Mouse (Mus musculus) WW6 (cell line): ENCODE data around the gene Atf7.
A peak's percentile ranks its signal among the peaks of the same experiment; 100 is the strongest.

Experiments used
- DNase-seq: peaks from one replicate; pipeline ENCODE4 v3.0.0-alpha.2; 2013; ENCODE audit warnings: low read depth, low spot score

Atf7 gene

DNA sequence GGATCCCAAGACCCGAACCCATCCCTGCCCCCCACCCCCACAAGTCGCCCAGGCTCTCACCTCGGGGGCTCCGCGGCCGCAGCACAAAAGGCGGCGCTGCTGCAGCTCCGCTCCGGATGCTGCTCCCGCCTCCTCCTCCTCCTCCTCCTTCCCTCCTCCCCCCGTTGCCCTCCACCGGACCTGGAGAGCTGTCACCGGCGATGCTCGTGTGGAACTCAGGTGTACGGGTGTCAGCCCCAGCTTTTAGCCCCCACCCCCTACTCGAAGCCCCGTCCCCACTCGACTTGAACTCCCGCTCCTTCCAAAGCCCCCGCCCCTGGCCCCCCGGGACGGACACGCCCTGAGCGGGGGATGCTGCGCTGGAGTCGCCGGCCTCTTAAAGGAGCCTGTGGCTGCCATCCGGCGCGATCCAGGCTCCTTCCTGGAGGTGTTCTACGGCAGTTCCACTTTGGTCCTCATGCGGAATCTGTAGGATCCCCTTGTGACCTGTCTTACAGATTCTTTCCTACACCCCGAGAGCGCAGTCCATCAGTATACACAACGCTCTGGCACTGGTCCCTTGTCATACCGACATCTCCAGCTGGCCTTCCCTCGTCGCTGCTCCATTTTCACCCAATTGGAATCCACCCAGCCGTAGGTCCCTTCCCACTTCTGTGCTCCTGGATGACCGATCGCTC is 108.4 kb downstream of the Atf7 start, which contains the start of gene Map3k12:
Gene Map3k12, minus strand, starts transcription at position 337 of the 677 bp plus-strand sequence.
- DNase-seq = no peak

DNA sequence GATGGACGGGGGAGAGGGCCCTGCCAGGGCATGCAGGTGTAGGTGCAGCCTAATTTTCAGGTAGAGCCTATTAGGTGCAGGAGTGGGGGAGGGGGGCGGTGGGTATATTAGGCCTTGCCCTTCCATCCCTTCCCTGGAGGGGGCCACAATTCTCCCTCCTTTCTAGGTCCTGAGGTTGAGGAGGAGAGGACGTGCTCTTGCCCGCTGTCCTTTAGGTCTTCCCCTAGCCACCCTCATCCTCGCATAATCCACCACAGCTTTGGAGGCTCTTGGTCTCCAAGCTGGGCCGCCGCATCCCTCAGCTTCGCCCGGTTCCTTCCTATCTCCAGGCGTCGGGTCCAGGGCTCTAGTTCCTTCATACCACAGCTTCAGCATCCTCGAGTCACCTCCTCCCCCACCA is 109.0 kb downstream of the Atf7 start:
- no peak for DNase-seq

DNA sequence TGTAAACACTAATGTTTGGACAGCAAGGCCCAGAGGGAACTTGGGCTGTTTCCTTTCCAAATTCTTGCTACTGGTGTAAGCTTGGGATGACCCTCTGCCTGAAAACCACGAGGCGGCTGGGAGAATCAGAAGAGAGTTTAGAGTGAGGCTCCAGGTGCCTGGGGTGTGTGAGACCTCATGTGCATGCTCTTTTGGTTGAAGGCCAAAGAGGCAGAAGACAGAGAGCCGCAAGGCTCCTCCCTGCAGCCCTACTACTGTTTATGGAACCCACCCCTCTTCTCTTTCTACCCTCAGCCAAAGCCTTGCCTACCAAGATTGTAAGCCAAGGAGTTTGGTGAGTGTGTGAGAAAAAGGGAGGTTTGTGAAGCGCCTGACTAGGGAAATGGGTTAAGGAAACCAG is 109.5 kb downstream of the Atf7 start:
- no peak for DNase-seq

DNA sequence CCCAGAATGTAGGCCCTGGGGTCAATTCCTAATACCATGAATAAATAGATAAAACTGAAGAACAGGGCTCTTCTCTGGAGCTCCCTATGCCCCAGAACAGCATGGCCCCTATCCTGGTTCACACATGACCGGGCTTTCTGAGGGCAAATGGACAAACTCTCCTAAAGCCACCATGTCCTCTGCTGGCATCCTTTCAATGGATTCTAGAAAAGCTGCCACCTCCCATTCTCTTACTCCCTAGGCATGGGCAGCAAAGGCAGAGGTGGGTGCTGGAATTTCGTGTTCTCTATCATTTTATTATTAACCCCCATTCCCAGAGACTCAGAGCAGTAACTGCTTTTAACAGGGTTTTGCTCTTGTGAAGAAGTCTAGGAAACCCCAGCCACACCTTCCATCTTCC is 110.0 kb downstream of the Atf7 start:
- no peak for DNase-seq

DNA sequence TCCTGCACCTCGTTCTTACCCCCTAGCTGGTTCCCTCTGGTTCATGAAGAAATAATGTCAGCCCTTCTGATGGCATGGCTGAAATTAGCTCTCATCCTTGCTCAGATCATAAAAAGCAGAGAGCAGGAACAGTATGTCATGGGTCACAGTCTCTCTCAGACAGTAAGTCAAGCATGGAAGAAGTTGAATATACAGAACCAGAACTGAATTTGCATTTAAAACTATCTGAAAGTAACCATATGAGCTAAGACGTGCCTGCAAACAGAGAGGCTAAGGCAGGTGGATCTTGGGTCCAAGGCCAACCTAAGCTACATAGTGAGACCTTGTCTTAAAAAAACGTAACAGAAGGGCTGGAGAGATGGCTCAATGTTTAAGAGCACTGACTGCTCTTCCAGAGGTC is 112.3 kb downstream of the Atf7 start:
- no peak for DNase-seq

DNA sequence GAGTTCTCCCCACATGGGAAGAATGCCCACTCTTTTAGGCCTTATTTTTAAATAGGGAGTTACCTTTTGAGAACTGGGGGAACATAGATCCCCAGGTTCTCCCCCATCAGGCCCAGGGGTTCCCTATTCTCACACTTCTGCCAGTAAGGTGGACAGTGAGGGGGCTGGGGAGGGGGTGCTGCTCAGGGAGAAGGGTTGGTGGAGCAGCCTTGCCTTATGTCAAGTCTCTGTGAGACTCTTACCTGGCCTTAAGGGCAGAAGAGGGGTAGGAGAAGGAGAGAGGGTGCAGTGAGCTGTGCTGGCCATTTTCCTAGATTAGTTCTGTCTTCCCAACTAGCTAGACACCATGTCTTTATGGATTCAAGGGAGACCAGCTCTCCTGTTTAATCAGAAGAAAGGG is 112.8 kb downstream of the Atf7 start:
- no peak for DNase-seq

DNA sequence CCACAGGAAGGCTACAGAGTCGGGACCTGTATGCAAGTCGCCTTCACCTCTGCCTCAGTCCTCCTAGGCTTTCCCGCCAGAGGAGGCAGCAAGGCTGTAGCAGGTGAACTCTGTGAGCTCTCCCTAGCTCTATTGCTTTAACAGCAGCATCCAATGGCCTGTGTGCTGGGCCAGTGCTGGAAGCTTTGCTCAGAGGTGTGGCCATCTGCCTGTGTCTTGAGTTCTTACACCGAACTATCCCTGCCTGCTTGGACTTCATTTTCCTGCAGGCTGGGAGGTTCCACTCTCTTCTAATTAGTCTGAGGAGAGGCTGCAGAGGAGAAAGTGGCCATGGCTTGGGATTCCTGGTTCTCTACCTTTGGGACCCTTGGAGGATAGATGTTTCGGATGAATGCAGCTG is 113.3 kb downstream of the Atf7 start:
- no peak for DNase-seq

DNA sequence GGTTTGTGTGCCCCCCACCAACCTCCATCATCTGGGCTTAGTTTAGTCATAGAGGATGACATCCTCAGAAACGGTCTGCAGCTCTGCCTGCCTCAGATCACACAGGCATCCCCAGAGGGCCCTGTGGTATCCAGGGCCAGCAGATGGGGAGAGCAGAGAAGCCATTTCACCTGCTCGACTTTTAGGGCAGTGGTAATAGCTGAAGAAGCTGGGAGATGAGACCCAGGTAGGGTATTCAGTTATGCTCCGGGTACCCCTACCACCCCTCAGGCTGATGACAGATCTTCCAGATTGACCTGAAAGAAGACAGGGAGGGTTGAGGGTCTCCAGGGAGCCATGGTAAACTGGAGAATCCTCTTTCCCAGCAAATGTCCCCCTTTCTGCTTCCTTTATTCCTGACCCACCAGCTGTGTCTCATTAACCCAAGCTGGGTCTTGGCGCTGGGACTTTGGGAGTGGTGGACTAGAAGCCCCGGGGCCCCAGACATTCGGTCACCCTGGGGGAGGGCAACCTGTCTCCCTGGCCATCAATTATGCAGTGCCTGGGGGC is 113.9 kb downstream of the Atf7 start:
- DNase-seq = no peak

DNA sequence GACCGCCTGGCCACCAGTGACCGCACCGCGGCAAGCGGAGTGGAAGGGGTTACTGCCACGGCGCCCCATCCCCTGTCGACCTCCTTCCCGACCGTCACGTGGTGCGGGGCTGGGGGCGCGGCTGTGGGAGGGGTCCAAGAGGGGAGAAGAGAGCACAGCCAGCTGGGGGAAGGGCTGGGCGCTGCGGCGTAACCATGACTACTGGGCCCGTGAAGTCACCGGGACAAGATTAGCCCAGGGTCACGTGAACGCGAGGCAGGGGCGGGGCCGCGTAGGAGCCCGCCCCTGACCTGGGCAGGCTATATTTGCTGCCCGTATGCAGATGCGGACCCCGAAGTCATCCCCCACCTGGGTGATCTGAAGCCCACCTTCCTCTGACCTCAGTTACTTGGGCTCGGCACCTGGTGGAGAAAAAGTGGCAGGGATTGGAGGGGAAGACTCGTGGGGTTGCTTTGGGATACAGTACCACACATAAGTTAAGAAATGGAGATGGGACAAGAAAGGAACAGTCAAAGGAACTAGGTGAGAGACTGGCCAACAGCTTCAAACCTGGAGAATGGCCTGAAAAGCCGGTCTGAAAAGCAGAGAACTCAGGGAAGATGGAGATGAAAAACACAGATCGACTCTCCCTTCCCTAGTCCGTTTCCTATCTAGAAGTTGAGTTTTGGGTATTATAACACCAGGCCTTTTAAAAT is 114.5 kb downstream of the Atf7 start:
- peak; percentile 96 for DNase-seq

DNA sequence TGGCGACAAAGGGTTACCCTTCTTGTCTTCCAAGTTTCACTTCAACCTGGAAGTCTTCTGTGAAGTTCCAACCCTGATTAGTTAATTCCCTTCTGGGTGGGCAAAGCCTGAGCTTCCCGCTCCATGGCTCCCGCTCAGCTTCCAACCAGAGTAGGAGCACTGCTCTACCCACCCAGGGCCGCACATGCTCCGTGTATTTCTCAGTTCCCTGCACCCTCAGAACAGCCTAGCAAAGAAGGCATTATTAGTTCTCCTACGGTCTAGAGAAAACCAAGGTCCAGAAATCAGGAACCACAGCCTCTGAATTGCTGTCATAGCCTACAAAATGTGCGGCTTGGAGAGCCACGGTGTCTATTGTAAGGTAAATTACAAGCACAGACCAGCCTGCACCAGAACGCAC is 115.2 kb downstream of the Atf7 start:
- DNase-seq = no peak

DNA sequence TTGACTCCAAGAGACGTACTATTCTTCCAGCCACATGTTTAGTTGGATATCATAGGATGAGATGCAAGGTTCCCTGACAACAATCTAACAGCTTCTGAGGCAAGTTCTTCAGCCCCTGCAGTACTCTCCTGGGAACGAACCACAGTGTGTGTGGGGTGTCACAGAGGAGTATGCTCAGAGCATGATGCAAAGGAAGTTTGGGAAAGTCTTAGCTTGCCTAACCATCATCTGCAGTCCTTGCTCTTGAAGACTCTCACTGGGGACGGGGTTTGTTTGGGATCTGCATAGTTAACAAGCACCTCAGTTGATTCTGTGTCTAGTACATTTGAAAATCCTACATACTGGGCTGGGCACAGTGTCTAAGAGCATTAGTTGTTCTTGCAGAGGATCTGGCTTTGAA is 116.9 kb downstream of the Atf7 start:
- no peak for DNase-seq

DNA sequence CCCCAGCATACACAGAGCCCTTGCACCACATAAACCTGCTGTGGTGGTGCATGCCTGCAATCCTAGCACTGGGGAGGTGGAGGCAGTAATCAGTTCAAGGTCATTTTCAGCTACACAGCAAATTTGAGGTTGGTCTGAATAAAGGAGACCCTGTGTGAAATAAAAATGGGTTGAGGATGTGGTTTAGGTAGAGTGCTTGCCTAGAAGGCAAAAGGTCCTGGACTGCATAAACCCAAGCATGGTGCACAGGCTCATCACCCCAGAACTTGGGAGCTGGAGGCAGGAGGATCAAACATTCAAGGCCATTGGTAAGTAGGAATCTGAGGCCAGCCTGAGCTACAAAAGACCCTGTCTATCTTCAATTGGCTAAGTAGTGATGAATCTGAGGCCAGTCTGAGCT is 117.7 kb downstream of the Atf7 start:
- no peak for DNase-seq

DNA sequence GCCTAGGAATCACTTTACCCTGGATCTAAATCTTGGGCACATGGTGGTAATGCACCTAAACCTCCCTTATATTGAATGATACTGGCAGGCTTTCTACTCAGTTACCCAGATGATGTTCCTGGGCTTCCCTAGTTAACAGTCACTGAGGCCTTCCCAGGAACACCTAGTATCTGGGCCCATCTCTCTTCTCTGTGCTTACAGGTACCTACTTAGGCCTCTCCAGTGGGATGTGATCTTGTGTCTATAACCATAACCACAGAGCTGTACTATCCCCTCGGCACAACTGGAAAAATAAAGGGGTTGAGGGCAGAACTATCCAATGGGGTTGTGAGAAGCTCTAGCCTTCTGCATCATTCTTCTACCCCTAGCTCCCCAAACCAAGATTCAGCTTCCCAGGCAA is 118.4 kb downstream of the Atf7 start:
- DNase-seq = no peak

DNA sequence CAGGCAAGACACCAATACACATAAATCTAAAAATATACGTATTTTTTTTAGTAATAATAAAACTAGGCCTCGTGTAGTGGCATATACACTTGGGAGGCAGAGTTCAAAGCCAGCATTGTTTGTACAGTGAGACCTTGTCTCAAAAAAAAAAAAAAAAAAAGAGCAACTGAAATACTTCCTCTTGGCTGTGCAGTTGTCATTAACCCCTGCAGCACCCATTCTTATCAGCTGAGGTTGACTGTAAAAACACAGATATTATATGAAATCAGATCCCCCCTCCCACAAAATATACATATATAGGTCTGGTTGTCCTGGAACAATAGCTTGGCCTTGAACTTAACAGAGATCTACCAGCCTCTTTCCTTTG is 118.8 kb downstream of the Atf7 start:
- no peak for DNase-seq

DNA sequence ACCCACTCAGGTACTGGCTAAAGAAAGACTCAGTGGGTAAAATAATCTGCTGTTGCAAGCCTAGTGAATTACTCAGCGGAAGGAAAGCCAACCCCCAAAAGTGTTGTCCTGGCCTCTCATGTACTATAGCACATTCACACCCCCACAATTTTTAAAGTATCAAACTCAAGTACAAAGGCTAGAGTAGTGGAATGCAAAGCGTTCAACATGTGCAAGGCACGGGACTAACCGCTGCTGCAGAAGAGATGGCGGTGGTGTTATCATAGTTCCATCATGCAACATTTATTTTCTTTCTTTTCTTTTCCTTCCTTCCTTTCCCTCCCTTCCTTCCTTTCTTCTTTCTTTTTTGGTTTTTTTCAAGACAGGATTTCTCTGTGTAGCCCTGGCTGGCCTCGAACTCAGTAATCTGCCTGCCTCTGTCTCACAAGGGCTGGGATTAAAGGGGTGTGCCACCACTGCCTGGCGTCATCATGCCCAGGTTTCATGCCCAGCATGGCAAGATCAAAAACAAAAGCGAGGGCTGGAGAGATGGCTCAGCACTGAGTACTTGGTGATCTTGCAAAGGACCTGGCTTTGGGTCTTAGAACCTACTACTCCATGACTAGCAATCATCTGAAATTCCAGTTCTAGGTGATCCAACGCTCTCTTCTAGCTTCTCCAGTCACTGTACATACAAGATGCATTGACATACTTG is 119.3 kb downstream of the Atf7 start:
- no peak for DNase-seq

DNA sequence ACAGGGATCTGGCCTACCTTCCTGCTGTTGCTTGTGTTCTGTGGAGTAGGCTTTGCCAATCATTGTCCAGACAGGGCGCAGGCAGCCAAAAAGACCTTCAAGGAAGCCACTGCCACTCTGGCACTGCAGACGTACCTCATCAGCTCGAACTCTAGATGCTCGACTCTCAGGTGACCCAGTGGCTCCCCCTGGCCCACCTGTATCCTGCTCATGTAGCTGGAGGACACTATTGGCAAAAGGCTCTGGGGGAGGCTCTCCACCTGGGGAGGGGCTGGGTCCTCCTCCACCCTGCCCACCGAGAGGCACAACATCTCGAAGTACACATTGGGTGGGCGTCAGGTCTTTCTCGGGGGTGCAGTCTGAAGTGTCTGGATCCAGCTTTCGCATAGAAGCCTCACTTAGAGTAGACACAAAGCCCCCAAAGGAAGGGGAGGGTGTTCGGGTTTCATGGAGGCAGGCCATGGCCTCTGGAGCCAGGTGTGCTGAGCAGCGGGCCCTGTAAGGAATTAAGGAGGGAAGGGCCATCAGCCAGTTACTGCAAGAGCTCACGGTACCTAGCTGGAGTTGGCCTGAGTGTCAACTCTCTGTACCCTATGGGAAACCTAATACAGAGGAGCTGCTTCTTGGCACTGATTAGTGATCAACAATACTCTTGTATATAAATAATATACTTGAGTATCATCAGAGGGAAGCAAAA is 120.0 kb downstream of the Atf7 start:
- no peak for DNase-seq

DNA sequence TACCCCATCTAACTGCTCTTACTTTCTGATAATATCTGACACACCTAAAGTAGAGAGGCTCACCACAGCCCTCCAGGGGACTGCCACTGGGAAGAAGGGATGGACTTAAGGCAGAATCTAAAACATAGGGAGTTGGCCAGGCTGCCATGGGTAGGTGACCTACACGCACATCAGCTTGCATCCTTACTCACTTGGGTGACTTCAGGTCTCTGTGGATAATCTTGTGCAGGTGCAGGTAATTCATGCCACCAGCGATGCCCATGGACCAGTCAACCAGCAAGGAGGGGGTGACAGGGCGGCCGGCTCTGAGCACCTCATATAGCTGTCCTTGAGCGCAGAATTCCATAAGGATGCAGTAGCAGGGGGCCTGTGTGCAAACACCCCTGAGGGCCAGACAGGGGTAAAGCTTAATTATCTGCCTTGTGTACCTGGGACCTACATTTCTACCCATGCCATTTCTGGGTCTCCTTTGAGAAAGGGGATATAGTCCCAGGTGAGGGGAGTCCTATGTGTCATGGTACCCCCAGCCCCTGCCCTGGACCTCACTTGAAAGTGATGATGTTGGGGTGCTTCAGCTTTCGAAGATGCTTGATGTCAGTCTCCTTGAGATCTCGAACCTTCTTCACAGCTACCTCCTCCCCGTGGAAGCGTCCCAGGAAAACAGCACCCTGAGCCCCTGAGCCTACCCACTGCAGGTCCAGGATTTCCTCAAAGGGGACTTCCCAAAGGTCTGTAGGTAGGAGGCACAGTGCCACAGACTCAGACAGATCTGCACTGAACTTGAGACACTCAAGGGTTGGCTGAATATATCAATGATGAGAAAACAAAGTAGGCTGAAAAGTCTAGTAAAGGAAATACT is 121.1 kb downstream of the Atf7 start:
- DNase-seq = no peak

DNA sequence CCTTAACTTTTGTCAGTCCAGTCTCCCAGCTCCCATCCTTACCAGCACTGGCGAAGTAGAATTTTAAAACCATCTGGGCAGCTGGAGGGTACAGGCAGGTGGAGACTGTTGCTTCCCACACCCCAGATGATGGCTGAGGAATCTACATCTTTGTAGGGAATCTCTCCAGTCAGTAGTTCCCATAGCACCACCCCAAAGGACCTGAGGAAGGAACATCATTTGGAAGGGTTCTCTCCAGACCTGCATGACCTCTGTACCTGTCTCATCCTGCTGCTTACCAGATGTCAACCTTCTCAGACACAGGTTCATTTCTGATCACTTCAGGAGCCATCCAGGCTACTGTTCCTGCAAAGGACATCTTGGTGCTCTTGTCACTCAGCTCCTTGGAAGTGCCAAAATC is 121.8 kb downstream of the Atf7 start, which contains the start of gene Gm10337:
Gene Gm10337, plus strand, starts transcription at position 276 of the 400 bp plus-strand sequence.
- no peak for DNase-seq

DNA sequence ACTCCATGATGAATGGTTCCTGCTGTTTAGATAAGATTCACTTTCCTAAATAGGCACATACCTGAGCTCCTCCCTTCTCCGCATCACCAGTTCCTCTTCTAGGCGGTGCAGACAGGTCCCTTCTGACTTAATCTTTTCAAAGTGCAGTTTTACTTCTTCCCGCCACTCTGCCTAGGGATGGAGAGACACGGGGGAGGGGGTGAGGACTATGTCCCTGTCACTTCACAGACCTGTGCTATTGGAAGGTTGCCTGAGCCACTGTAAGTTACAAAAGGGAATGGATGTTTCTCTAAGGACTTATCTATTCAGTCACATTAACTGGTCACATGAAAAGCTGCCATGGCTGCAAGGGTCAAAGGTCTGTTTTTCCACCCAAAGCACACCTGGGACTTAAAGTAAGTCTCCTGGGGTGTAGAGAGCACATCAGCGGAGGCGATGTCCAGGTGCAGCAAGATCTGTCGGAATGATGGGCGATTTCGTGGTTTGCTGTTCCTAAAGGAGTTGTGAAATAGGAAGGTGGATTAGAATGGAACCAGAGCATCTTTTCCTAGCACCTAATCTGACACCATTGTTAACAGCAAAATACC is 122.9 kb downstream of the Atf7 start:
- DNase-seq = no peak

DNA sequence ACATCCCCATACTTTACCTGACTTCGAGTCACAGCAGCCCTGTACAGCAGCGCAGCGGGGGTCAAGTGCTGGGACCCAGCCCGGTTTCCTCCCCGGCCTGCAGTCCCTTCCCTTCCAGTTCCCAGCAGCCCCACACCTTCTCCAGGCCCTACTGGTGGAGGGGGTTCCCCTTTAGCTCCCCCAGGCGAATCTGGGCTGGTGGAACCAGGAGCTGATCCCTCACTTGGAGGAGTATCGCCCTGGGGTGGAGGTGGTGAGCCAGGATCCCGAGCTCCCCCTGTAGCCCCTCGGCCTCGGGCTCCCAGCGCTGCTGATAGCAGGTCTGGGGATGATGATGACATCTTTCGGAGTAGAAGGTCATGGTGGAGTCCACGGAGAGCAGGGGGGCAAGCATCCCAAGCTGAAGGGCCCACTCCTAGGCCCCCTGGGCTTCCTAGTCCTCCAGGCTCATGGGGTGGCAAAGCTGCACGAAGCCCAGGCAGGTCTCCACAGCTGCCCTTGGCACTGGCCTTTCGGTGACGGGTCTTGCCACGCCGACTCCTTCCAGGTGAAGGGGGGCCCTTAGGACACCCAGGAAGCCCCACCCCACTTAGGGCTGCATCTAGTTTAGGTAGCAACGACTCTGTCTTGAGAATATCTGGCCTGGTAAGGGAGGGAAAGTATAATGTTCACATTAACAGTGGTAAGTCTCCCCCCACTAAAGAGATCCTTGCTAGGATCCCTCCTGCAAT is 124.0 kb downstream of the Atf7 start:
- no peak for DNase-seq
